Mouse (Mus musculus): ENCODE results near the gene Parn.

- no peak for TF ChIP-seq CTCF (IDR thresholded peaks at IDR 0.05; ENCODE audit: low read depth, low read length)
- TF ChIP-seq POLR2A (IDR thresholded peaks at IDR 0.05; ENCODE audit: extremely low read depth, insufficient read depth, low read length) = no peak
Observed at GRCm38 (mm10) chr16:13575306-13575705, 92.7 kb downstream of the Parn start.
